Mouse (Mus musculus) c-Kit-positive CD71-positive TER-119-positive erythroid progenitor cells, embryonic 14.5 days (primary cell): ENCODE data around the gene Camkmt.
A peak's percentile ranks its signal among the peaks of the same experiment; 100 is the strongest.

ENCODE experiments used
- DNase-seq: peaks from one replicate; pipeline ENCODE4 v3.0.0-alpha.2; 2013; ENCODE audit warnings: low spot score

Gene Camkmt

GRCm38 (mm10) chr17:85090120-85091099 is at the start of gene Camkmt, which contains the start of gene Prepl:
Gene Camkmt, plus strand, starts transcription at chr17:85090552.
Gene Prepl, minus strand, starts transcription at chr17:85090241.
- DNase-seq: peak; percentile 96

GRCm38 (mm10) chr17:85040913-85041312 is 49.4 kb upstream of the Camkmt start:
- DNase-seq: no peak

- DNase-seq: no peak
Measured at GRCm38 (mm10) chr17:85042419-85042818, 47.9 kb upstream of the Camkmt start.

DNA sequence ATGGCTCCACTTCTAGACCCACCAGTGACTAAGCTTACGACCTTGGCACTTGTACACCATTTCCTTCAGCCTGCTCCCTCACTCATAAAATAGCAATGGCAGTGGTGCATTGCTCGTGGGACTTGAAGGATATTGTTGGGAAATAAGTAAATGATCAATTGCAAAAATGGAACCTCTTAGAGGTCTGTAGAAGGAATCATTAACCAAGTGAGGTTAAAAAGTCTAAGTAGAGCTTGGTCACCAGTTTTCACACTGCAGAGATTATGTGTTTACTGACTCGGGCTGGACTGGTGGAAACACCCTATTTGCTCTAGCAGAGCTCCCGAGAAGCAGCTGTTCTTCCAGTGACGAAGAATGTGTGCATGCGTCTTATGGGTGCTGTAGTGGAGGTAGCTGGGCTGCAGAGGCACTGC is 46.9 kb upstream of the Camkmt start:
- DNase-seq: no peak

GRCm38 (mm10) chr17:85044466-85044865 is 45.9 kb upstream of the Camkmt start:
- no peak for DNase-seq

- no peak for DNase-seq
Measured at GRCm38 (mm10) chr17:85045160-85045559, 45.2 kb upstream of the Camkmt start.

DNA sequence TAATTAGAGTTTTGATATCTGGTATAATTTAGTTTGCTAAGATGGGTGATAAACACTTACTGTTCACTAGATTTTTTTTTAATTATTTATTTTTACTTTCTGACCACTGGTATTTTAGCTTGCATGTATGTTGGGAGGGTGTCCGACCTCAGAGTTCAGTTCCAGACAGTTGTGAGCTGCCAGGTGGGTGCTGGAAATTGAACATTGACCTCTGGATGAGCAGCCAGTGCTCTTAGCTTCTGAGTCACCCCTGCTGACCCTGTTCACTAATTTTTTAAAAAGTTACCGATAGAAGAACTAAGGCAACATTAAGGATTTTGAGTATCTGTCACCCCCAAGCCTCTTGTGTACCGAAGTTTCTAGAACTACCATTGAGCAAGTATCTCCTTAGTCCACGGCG is 42.0 kb upstream of the Camkmt start:
- DNase-seq: no peak

DNA sequence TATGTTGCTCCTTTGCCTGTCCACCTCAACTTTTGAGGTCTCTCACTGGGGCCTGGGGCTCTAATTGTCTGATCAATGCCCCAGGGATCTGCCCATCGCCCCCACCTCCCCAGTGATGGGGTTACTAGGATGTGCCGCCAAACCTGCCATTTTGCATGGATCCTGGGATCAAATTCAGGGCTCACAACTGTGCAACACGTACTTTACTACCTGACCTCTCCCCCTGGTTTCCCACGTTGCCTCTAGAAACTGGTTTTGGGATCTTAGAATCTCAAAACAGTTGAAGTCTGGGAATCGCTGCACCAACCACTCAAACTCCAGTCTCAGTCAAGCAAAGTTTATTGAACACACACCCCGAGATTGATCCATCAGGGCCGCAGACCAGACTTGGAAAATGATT is 32.1 kb upstream of the Camkmt start:
- no peak for DNase-seq

GRCm38 (mm10) chr17:85059136-85059535 is 31.2 kb upstream of the Camkmt start:
- DNase-seq: no peak

DNA sequence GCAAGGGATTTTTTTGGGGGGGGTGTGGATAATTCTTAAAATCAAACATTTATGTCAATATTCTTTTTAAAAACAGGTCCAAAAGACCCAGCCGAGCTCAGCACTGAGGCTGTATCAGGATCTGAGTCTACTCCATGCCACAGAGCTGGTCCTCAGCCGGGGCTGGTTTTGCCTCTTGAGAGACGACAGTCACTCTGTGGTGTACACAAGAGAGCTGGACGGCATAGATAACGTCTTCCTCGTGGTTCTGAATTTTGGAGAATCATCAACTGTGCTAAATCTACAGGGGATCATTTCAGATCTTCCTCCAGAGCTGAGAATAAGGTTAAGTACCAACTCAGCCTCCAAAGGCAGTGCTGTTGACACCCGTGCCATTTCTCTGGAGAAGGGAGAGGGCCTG is 26.8 kb upstream of the Camkmt start:
- peak; percentile 18 for DNase-seq

- no peak for DNase-seq
Measured at GRCm38 (mm10) chr17:85067331-85067730, 23.0 kb upstream of the Camkmt start.

DNA sequence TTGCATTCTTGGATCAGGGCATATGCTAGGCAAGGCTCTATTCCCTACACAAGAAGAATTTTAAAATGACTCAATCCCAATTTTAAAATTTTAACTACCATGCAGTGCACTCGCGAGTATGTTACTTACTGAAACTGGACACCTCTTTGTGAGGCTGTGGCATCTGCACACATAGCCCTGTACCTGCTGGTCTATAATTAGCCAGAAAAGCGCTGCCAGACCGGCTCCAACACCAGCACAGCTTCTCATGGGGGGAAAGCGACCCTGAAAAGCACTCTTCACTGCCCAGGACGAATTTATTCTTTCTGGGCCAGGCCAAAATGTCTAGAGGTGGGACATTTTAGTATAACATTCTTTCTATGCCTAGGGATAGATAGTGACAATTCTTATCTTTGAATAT is 19.7 kb upstream of the Camkmt start:
- DNase-seq: no peak

DNA sequence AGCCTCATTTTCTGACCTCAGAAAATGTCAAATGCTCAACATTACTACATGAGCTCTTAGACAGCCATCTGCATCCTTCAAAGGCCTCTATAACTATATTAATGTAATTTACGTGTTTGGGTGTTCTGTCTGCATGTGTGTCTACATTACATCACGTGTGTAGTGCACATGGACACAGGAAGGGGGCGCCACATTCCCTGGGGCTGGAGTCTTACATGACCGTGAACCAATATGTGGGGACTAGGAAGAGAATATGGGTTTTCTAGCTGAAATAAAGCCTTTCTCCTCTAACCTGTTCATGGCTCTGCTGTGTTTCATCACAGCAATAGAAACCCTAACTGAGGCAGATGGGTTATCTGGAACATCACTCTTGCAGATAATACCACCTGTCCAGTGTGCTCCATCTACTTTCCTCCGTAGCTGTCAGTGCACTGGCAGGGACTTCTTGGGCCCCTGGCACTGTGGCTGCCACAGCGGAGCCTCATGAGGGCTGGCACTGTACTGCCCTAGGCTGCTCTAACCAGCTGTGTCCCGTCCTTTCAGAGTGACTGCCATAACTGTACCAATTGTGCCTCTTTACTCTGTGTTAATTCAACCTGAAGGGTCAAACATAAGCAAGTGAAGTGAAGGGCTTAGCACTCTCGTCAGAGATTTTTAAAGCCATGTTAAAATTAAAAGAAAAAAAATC is 19.1 kb upstream of the Camkmt start:
- no peak for DNase-seq

DNA sequence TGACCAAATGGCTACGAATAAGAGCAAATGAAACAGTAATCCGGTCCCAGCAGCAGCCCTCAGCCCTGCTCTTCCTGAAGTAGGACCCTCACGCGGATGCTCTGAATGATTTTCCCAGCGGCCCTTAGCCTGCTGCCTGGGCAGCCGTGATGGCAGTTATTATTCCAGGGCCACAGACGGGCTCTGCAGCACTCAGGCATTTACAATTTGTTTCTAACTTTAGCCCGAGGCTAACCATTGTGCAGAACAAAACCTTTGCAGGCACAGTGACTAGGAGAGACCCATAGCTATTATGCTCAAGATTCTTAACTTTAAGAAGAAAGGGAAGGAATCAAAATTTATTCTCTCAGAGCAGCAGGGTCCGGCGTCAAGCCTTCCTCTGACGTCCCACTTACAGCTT is 18.0 kb upstream of the Camkmt start:
- DNase-seq: no peak

DNA sequence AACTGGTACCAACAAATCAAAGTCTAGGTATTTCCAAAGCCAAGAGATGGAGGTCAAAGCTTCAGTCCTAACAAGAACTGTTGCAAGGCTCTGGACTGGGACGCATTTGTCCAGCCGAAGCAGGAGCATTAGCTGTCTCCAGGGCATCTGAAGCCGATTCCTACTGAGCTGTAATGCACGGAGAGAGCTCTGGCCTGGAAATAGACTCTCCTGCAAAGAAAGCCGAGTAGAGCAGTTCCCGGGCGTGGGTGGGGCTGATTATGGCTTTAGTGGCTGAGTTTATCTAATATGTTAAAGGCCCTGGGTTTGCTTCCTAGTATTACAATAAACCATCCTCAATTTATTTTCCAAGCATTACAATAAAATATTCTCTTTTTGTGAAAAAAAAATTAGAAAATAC is 17.1 kb upstream of the Camkmt start:
- no peak for DNase-seq

DNA sequence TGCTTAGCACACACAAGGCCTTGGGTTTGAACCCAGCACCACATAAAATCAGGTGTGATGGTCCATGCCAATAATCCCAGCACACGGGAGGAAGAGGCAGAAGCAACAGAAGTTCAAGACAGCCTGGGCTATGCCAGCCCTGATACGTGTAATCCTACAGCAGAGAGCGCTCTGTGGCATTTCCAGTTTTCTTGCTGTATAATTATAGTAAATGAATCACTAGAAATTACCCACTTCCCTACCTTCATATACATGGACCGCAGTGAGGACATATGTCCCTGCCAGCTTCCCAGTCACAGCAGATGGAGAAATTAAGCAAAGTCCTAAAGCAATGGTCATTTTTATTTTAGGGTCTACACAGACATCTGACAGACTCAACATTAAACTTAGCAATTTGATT is 16.3 kb upstream of the Camkmt start:
- no peak for DNase-seq

DNA sequence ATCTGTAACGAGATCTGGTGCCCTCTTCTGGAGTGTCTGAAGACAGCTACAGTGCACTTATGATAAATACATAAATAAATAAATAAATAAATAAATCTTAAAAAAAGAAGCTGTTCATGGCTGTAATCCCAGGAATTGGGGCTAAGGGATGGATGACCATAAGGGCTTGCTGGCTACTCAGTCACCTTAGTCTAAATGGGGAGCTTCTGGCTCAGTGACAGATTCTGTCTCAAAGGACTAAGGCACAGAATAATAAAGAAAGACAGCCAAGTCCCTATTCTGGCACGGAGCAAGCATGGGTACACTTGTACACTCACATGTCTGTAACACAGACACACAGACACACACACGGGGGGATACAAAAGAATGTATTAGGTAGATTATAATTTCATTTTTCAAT is 11.1 kb upstream of the Camkmt start:
- no peak for DNase-seq

DNA sequence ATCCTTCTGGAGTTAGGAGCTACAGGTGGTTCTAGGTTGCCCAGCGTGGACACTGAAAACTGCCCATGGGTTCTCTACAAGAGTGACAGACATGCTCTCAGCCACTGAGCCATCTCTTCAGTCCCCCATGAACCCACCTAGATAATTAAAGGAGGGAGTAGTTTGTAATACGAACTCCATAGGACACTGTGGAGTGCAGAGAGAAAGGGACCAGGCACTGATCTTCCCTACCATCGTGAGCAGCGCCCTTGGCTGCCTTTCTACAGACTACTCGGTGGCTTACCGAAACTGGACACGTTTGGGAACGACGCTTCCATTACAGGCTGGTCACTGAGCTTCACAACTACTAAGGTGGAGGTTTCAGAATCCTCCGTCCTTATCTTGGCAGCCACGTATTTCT is 9.6 kb upstream of the Camkmt start:
- no peak for DNase-seq

GRCm38 (mm10) chr17:85085335-85085734 is 5.0 kb upstream of the Camkmt start:
- no peak for DNase-seq

- DNase-seq: no peak
Measured at GRCm38 (mm10) chr17:85086501-85086900, 3.9 kb upstream of the Camkmt start.

GRCm38 (mm10) chr17:85087591-85087990 is 2.8 kb upstream of the Camkmt start:
- DNase-seq: no peak

GRCm38 (mm10) chr17:85088401-85088800 is 2.0 kb upstream of the Camkmt start:
- no peak for DNase-seq

- no peak for DNase-seq
Measured at GRCm38 (mm10) chr17:85089011-85089410, 1.3 kb upstream of the Camkmt start.
